Mouse (Mus musculus) activated CD4-positive, CD25-positive, alpha-beta regulatory T cell, adult 4 months (primary cell): ENCODE data around the gene Dffb. TPM values are rescaled to one million over a fixed set of nuclear protein-coding genes. Genes with fewer than 3 reads are reported as not detected.

Experiments
- ATAC-seq: one replicate; pipeline ENCODE4 v1.8.0; 2017
- polyA plus RNA-seq, 2 experiments: library from polyadenylated mRNA; unstranded; fragments of 100-300 nt; shearing (Covaris generic); gene quantifications; one replicate each; pipeline ENCODE4 v1.2.1; 2017

The Dffb gene
- polyA plus RNA-seq = 10 to 100 TPM in 1 of 2 experiments, 1 to 10 TPM in 1; 9.5 to 16.9 TPM

- ATAC-seq = peak; percentile 94
Observed at GRCm38 (mm10) chr4:153974431-153975291, at the start of gene Dffb, which contains the start of gene Cep104. Gene Dffb (minus strand): TSS chr4:153975126. Gene Cep104 (plus strand): TSS chr4:153975194.

- no peak for ATAC-seq
Observed at GRCm38 (mm10) chr4:154023754-154024601, 49.1 kb upstream of the Dffb start.

GRCm38 (mm10) chr4:154022844-154023243 is 47.9 kb upstream of the Dffb start:
- ATAC-seq = no peak

DNA sequence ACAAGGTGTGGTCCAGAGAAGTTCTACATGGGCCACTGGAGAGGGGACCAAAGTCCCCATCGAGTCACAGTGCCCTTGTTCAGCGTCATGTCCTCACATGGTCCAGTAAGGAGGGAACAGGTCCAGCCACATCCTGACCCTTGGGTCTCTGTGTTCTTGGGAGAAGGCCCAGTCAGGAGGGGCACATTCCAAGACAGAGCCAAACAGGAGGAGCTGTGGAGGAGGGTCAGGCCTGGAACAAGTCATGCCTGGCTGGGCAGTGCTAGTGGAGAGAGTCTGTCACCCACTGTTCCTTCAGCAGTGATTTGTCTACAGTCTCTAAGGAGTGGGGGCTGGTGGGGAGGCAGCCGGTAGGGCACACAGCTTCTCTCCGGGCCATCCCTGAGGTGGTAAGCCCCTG is 47.5 kb upstream of the Dffb start:
- no peak for ATAC-seq

DNA sequence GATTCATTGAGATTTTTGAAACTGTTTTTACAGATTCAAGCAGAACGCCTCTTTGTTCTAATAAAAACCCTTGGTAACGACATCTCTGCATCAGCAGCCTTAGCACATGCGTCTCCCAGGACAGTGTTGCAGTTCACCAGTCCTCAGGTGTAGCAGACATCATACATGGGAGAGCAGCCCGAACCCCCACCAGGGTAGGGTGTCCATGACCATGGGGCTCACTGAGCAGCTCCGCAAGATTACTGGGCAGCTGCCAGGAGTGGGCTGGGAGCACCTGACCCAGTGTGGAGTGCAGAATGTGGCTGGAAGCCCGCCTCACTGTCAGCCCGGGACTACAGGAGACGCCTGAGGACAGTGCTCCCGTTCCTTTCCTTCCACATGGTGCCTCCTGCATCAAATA is 46.5 kb upstream of the Dffb start:
- ATAC-seq = no peak

- no peak for ATAC-seq
Observed at GRCm38 (mm10) chr4:154019571-154019970, 44.6 kb upstream of the Dffb start.

GRCm38 (mm10) chr4:154015476-154015875 is 40.5 kb upstream of the Dffb start:
- ATAC-seq = no peak

GRCm38 (mm10) chr4:154012132-154012882 is 37.4 kb upstream of the Dffb start:
- ATAC-seq = peak; percentile 41

DNA sequence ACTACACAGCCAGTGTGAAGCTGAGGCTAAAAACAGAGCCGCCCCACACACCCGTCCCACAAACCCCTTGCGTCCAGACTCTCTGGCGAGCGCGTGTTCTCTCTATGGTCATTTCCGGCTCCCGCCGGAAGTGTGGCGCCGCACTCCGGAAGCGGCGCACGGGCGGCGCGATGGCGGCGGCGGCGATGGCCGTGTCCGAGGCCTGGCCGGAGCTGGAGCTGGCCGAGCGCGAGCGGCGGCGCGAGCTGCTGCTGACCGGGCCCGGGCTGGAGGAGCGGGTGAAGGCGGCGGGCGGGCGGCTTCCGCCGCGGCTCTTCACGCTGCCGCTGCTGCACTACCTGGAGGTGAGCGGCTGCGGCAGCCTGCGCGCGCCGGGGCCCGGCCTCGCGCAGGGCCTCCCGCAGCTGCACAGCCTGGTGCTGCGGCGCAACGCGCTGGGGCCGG is 36.7 kb upstream of the Dffb start, which contains the start of gene Lrrc47:
Gene Lrrc47 (plus strand): TSS at position 86 of the 444 bp plus-strand sequence.
- peak; percentile 90 for ATAC-seq

DNA sequence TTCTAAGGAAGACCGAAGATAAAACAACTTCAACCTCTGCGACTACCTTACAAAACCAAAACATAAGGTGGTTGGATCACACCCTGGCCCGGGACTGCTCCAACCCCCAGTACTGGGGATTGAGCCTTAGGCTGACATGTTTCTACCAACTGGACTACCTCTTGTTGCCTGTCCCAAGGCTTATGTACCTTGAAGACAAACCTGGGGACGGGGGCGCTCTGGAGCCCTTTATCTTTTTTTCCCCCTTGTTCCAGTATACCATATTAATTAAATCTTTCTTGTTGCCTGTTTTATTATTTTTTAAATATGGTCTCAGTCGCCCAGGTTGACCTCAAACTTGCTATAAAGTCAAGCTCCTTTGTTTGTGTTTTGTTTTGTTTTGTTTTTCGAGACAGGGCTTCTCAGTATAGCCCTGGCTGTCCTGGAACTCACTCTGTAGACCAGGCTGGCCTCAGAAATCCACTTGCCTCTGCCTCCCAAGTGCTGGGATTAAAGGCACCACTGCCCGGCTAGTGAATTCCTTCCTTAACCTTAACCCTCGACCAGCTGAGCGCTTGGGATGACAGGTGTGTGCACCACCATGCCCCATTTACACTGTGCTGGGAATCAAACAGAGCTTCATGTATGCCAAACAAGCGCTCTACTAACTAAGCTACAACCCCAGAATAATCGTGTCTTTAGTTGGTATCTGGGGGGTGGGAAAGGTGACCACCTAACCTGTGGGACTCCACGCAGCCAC is 36.1 kb upstream of the Dffb start:
- ATAC-seq = peak; percentile 41

GRCm38 (mm10) chr4:154007759-154008158 is 32.8 kb upstream of the Dffb start:
- no peak for ATAC-seq

GRCm38 (mm10) chr4:154006264-154006663 is 31.3 kb upstream of the Dffb start:
- no peak for ATAC-seq

- no peak for ATAC-seq
Observed at GRCm38 (mm10) chr4:154005488-154005887, 30.6 kb upstream of the Dffb start.

- ATAC-seq = no peak
Observed at GRCm38 (mm10) chr4:153993505-153993904, 18.6 kb upstream of the Dffb start.

- ATAC-seq = no peak
Observed at GRCm38 (mm10) chr4:153992715-153993114, 17.8 kb upstream of the Dffb start.

GRCm38 (mm10) chr4:153980470-153980869 is 5.5 kb upstream of the Dffb start:
- ATAC-seq = no peak

- ATAC-seq = no peak
Observed at GRCm38 (mm10) chr4:153979243-153979642, 4.3 kb upstream of the Dffb start.

DNA sequence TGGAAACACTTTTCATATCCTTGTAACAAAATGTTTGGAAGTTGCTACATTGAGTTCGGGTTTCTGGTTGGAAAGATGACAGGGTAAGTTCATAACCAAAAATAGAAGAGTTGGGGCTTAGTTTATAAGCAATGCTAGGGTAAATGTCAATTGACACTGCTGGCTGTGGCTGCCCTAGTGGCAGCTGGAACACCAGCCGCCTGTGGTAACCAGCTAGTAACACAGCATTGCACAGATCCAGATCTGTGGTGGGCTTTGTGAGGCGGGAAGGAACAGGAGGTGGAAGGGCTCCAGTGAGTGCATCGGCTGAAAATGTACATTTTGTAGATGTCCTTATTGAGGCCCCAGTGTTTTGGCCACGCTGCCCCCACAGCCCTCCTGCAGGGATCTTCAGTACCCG is 842 bp upstream of the Dffb start:
- ATAC-seq = no peak

DNA sequence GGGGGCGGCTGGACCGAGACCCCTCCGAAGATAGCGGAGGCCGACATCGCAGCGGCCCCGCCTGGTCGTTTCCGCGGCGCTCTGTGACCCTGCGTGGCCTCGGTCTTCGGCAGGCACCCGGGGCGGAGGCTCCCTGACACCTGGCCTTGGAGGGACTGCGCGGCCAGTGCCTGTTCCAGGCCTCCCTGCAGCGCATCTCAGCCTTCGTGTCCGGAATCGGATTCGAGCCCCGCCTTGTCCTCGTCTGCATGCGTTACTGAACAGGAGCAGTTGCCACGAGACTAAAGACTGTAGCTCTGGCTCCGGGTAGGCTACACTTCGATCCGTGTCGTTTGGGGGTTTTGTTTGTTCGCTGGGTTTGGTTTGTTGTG is 351 bp upstream of the Dffb start:
- peak; percentile 30 for ATAC-seq

DNA sequence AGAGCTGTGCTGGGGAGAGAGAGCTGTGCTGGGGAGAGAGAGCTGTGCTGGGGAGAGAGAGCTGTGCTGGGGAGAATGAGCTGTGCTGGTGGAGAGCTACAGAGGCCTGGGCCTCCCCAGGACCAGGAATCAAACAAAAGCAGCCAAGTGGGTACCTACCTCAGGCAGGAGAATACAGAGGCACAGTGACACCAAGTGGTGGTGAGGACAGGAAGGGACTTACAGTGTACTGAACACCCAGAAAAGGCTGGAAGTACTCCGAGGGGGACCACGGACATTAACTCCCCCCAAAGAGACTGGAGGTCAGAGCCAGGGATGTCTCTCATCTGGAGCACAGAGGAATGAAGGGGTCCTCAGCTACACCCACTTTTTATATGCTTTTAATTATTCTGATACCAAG is 6.9 kb downstream of the Dffb start:
- ATAC-seq = no peak

- ATAC-seq = no peak
Observed at GRCm38 (mm10) chr4:153967556-153967955, 7.4 kb downstream of the Dffb start.

- no peak for ATAC-seq
Observed at GRCm38 (mm10) chr4:153966651-153967050, 8.3 kb downstream of the Dffb start.
